In the genomic region with DNA sequence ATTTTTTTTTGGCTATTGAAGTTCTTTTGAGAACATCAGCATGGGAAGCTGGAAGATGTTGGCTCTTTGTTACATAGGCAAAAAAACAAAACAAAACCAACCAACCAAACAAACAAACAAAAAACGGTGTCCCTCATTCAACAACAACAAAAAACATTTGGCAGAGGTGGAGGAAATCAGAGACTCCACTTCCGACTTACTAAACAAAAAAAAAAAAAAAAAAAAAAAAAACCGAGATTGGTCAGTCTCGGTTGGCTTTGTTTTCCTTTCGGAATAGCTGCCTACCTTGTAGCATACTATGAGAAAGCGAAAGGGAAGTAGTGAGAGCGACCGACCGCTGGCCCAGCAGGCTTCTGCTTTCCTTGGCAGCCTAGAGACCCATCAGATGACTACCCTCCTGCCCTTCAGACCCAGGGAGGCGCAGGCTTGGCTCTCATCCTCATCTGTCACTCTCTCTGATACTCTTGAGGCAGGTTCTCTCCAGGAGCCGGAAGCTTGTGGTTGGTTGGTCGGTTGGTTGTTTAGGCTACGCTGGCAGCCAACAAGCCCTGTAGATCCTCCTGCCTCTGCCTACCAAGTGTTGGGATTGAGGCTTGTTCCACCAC, we compare ENCODE assay signal across 7 mouse cellular contexts. TPM values are rescaled to one million over a fixed set of nuclear protein-coding genes. Genes with fewer than 3 reads are reported as not detected.
DNase-seq lines count a peak whose midpoint lies in the region; ATAC-seq and TF ChIP-seq lines count a peak whose summit lies in the region.

No protein-coding gene starts in this region.

- TF ChIP-seq POLR2A in small intestine, adult 2 months (IDR thresholded peaks at IDR 0.05; ENCODE audit: low read depth, low read length) = peak; percentile 29; the same call in 1 of the 2 replicates

- H3K9ac ChIP-seq in forebrain, embryonic 12.5 days = peak overlapping the region; percentile 79; the same call in 1 of the 2 replicates
- H3K9ac ChIP-seq in intestine, embryonic 15.5 days = no peak overlapping the region
- peak overlapping the region; percentile 74 for H3K9ac ChIP-seq in lung, embryonic 14.5 days

- H3K9me3 ChIP-seq in E14TG2a.4 (ENCODE audit: low read length) = no peaks in the 10 kb centered on the region
- H3K9me3 ChIP-seq in forebrain, embryonic 12.5 days = no peaks in the 10 kb centered on the region
- H3K9me3 ChIP-seq in intestine, embryonic 15.5 days = no peaks in the 10 kb centered on the region
- no peaks in the 10 kb centered on the region for H3K9me3 ChIP-seq in lung, embryonic 14.5 days (ENCODE audit: low read depth, low read length)

- no peak for TF ChIP-seq CTCF in E14TG2a.4 (conservative IDR thresholded peaks at IDR 0.05; ENCODE audit: low read length)
- no peak for TF ChIP-seq CTCF in lung, embryonic 14.5 days (IDR thresholded peaks at IDR 0.05; ENCODE audit: low read depth)
- no peak for TF ChIP-seq CTCF in small intestine, adult 2 months (IDR thresholded peaks at IDR 0.05; ENCODE audit: extremely low read depth, insufficient read length, insufficient replicate concordance, low read depth, low read length)

- peak overlapping the region; percentile 73 for H3K4me2 ChIP-seq in forebrain, embryonic 12.5 days
- H3K4me2 ChIP-seq in intestine, embryonic 15.5 days (replicated peaks) = peak overlapping the region; percentile 73
- peak overlapping the region; percentile 66 for H3K4me2 ChIP-seq in lung, embryonic 14.5 days

- no peak overlapping the region for H3K27ac ChIP-seq in forebrain, embryonic 12.5 days
- H3K27ac ChIP-seq in intestine, embryonic 15.5 days = no peak overlapping the region
- H3K27ac ChIP-seq in lung, embryonic 14.5 days (ENCODE audit: low read depth) = no peak overlapping the region; the same call in 1 of the 2 replicates
- peak overlapping the region; percentile 87 for H3K27ac ChIP-seq in small intestine, adult 2 months (ENCODE audit: insufficient read depth, low read depth, low read length)

- peak; percentile 28 for DNase-seq in 3T3-L1 (ENCODE audit: low read depth, low spot score)
- no peak for DNase-seq in lung, embryonic 14.5 days
- no peak for DNase-seq in embryo, embryonic 9.5 days (ENCODE audit: extremely low spot score)

- peaks cover 15% of the 10 kb centered on the region for H3K36me3 ChIP-seq in E14TG2a.4 (ENCODE audit: insufficient read depth, low read length)
- H3K36me3 ChIP-seq in forebrain, embryonic 12.5 days (replicated peaks) = 0 out of 2 replicates have a peak, but pooled peaks cover 5% of the 10 kb centered on the region
- H3K36me3 ChIP-seq in intestine, embryonic 15.5 days = no peaks in the 10 kb centered on the region
- peaks cover 4% of the 10 kb centered on the region; the same call in 1 of the 2 replicates for H3K36me3 ChIP-seq in lung, embryonic 14.5 days (ENCODE audit: insufficient read depth)
- H3K36me3 ChIP-seq in small intestine, adult 2 months (ENCODE audit: control insufficient read depth, insufficient read depth, low read length) = no peaks in the 10 kb centered on the region; the same call in 1 of the 2 replicates

- 83% methylated on average over 13 of the region's 13 CpGs for WGBS in forebrain, embryonic 12.5 days
- 69% methylated on average over 13 of the region's 13 CpGs for WGBS in intestine, embryonic 15.5 days
- 77% methylated on average over 13 of the region's 13 CpGs for WGBS in lung, embryonic 14.5 days
- WGBS in small intestine, adult 2 months = 23% methylated on average over 13 of the region's 13 CpGs

- no peak for ATAC-seq in forebrain, embryonic 12.5 days (ENCODE audit: low FRiP score)
- ATAC-seq in intestine, embryonic 15.5 days = no peak
- no peak for ATAC-seq in lung, embryonic 14.5 days (ENCODE audit: insufficient read depth)

- H3K4me1 ChIP-seq in E14TG2a.4 (replicated peaks; ENCODE audit: low read depth, low read length) = peaks cover 79% of the 10 kb centered on the region
- peaks cover 42% of the 10 kb centered on the region for H3K4me1 ChIP-seq in forebrain, embryonic 12.5 days
- H3K4me1 ChIP-seq in intestine, embryonic 15.5 days (replicated peaks) = peaks cover 25% of the 10 kb centered on the region
- H3K4me1 ChIP-seq in lung, embryonic 14.5 days (ENCODE audit: insufficient read depth) = peaks cover 13% of the 10 kb centered on the region
- peaks cover 24% of the 10 kb centered on the region for H3K4me1 ChIP-seq in small intestine, adult 2 months (ENCODE audit: control insufficient read depth, insufficient read depth, insufficient read length, low read length)

- peaks cover 11% of the 10 kb centered on the region for H3K27me3 ChIP-seq in E14TG2a.4 (ENCODE audit: insufficient read depth, low read length)
- H3K27me3 ChIP-seq in forebrain, embryonic 12.5 days = peaks cover 13% of the 10 kb centered on the region
- H3K27me3 ChIP-seq in intestine, embryonic 15.5 days (replicated peaks) = peaks cover 10% of the 10 kb centered on the region
- peaks cover 16% of the 10 kb centered on the region for H3K27me3 ChIP-seq in lung, embryonic 14.5 days (ENCODE audit: insufficient read depth, low read length)
- H3K27me3 ChIP-seq in small intestine, adult 2 months (ENCODE audit: control insufficient read depth, insufficient read depth, low read length) = no peaks in the 10 kb centered on the region

- H3K4me3 ChIP-seq in E14TG2a.4 (replicated peaks; ENCODE audit: low read length) = peak overlapping the region; percentile 88
- H3K4me3 ChIP-seq in forebrain, embryonic 12.5 days (replicated peaks) = peak overlapping the region; percentile 64
- H3K4me3 ChIP-seq in intestine, embryonic 15.5 days (replicated peaks) = peak overlapping the region; percentile 75
- H3K4me3 ChIP-seq in lung, embryonic 14.5 days (ENCODE audit: low read depth, low read length) = peak overlapping the region; percentile 67
- peak overlapping the region; percentile 47 for H3K4me3 ChIP-seq in small intestine, adult 2 months (ENCODE audit: low read depth, low read length)

RNA-seq across cellular contexts. Expression of a gene that starts 1.3 kb away (rescaled TPM):
- 139 and 143 TPM in 2 replicates for polyA plus RNA-seq in forebrain, embryonic 12.5 days (2016; fragmentation: Nextera tagmentation; extraction: Ambion mirVana)
- polyA plus RNA-seq in intestine, embryonic 15.5 days (2015; fragmentation: Nextera tagmentation; extraction: Ambion mirVana) = 162 and 166 TPM in 2 replicates
- 143 and 155 TPM in 2 replicates for polyA plus RNA-seq in lung, embryonic 14.5 days (2014; fragmentation: Nextera tagmentation; extraction: Ambion mirVana)
- polyA plus RNA-seq in small intestine, adult 2 months (2012; rRNA removed) = 52.9 and 138 TPM in 2 replicates

RNA-seq across cellular contexts. Expression of a gene that starts 3.6 kb away (rescaled TPM):
- 2.0 and 2.3 TPM in 2 replicates for polyA plus RNA-seq in forebrain, embryonic 12.5 days (2016; fragmentation: Nextera tagmentation; extraction: Ambion mirVana)
- 3.6 and 4.9 TPM in 2 replicates for polyA plus RNA-seq in intestine, embryonic 15.5 days (2015; fragmentation: Nextera tagmentation; extraction: Ambion mirVana)
- polyA plus RNA-seq in lung, embryonic 14.5 days (2014; fragmentation: Nextera tagmentation; extraction: Ambion mirVana) = 3.2 and 3.8 TPM in 2 replicates
- 28.1 and 28.8 TPM in 2 replicates for polyA plus RNA-seq in small intestine, adult 2 months (2012; rRNA removed)

RNA-seq across cellular contexts. Expression of a gene that starts 33.3 kb away (rescaled TPM):
- 31.0 and 32.0 TPM in 2 replicates for polyA plus RNA-seq in forebrain, embryonic 12.5 days (2016; fragmentation: Nextera tagmentation; extraction: Ambion mirVana)
- polyA plus RNA-seq in intestine, embryonic 15.5 days (2015; fragmentation: Nextera tagmentation; extraction: Ambion mirVana) = 27.0 and 29.0 TPM in 2 replicates
- 26.7 and 29.9 TPM in 2 replicates for polyA plus RNA-seq in lung, embryonic 14.5 days (2014; fragmentation: Nextera tagmentation; extraction: Ambion mirVana)
- polyA plus RNA-seq in small intestine, adult 2 months (2012; rRNA removed) = 3.3 and 3.7 TPM in 2 replicates
